Mouse (Mus musculus): Measurements from ENCODE around the gene Tbx10. TPM values are rescaled to one million over a fixed set of nuclear protein-coding genes. Genes with fewer than 3 reads are reported as not detected.

Gene Tbx10
- total RNA-seq, 2 experiments from 2014 or later = not detected

DNA sequence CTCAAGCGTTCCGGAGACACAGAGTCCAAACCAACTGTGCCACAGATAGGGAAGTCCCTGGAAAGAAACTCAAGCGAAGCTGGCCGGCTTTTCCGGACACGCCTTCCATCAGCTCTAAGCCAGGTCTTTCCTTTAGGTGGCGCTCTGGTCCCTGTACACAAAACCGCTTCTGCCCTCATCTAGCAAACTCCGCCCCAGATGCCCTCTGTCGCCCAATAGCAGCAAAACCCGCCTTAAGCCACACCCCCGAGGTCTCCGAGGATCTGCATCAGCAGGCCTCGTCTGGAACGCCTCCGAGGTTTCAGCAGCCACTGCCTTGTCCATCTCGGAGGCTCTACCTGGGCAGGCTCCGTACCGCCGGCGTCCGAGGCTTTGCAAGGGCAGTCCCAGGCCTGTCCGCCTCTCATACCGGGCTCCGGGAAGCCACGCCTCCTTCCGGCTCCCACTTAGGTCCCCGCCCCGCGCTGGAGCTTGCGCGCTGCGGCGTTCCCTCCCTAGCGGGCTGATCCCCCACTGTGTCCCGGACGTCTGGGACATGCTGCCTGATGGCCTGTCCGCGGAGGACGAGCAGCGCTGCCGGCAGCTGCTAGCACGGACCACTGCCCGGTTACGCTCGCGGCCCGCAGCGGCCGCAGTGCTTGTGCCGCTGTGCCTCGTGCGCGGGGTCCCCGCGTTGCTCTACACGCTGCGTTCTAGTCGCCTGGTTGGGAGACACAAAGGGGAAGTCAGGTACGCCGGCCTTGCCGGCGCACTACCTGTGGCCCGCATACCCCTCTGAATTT, 7.8 kb downstream of the Tbx10 start, which contains the start of the genes Nudt8 and Gm49405:
TSS of gene Nudt8 (plus strand) at position 462 of the 782 bp plus-strand sequence.
TSS of gene Gm49405 (plus strand) at position 508 of the 782 bp plus-strand sequence.
- peak; percentile 96 for DNase-seq (ENCODE audit: low spot score)
- intact Hi-C loops (cut with DNase I) = loop anchor here (1.0 kb wide), 1 partner anchor 12 kb away; the partner anchor contains the start of gene Ndufv1

GRCm38 (mm10) chr19:4000949-4001525, 8.5 kb downstream of the Tbx10 start:
- DNase-seq (ENCODE audit: low spot score) = no peak
- intact Hi-C loops (cut with DNase I) = loop anchor here (1.0 kb wide), 1 partner anchor 11 kb away; the partner anchor contains the start of gene Ndufv1

DNA sequence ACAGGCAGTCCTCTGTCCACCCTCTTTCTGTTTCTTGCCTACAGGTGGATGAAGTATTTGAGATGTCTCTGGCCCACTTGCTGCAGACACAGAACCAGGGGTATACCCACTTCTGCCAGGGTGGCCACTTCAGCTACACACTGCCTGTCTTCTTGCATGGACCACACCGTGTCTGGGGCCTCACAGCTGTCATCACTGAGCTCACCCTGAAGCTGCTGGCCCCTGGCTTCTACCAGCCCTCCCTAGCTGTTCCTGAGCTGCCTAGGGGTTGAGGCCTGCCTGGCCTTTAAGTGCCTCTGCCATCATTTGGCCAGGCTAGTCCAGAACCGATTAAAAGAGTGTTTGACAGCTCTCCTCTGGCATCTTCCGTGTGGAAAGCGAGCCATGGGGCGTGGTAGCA, 9.2 kb downstream of the Tbx10 start:
- intact Hi-C loops (cut with DNase I) = no loop called here
- no peak for DNase-seq (ENCODE audit: low spot score)

DNA sequence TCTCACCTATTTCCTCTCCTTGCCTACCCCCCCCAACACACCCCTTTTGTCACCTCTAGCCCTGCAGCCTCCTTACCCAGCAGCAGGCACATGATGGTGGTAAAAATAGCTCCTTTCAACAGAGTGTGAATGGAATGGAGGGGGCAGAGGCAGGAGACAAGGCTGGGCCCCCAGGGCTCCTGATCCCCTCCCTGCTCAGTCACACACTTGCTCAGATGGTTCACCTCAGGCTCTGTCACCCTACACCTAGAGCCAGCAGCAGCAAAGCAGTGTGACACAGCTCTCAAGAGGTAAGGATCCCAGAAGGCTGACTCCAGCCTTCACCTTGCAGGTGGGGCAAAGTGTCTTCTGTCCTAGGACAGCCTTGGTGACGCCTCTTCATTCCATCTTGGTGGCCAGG, 10.6 kb downstream of the Tbx10 start, which contains the start of gene Doc2g:
TSS of gene Doc2g (plus strand) at position 202 of the 400 bp plus-strand sequence.
- intact Hi-C loops (cut with DNase I) = no loop called here
- DNase-seq (ENCODE audit: low spot score) = no peak

GRCm38 (mm10) chr19:4003641-4004040, 11.1 kb downstream of the Tbx10 start:
- intact Hi-C loops (cut with DNase I) = no loop called here
- no peak for DNase-seq (ENCODE audit: low spot score)

GRCm38 (mm10) chr19:4004331-4004730, 11.8 kb downstream of the Tbx10 start:
- intact Hi-C loops (cut with DNase I) = no loop called here
- DNase-seq (ENCODE audit: low spot score) = no peak

DNA sequence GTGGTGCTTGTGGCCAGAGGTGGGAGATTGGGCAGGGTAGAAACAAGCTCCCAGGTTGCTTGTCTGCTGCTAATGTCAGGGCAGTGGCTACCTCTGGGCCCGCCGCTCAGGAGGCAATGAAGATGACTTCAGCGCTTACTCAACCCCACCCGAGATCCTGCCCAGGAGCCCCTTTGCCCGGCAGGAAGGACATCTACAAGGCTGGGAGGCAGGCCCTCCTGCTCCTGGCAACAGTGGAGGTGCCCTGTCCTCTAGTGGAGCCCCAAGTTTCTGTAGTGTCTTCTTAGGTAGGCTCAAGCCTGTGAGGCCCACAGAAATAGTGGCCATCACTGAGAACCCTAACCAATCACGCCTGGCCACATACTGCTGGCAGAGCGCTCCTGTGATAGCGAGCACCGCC, 12.5 kb downstream of the Tbx10 start:
- no peak for DNase-seq (ENCODE audit: low spot score)
- intact Hi-C loops (cut with DNase I) = no loop called here

- DNase-seq (ENCODE audit: low spot score) = no peak
- intact Hi-C loops (cut with DNase I) = no loop called here
Observed at GRCm38 (mm10) chr19:4005971-4006370, 13.4 kb downstream of the Tbx10 start.

GRCm38 (mm10) chr19:4011086-4011485, 18.5 kb downstream of the Tbx10 start:
- DNase-seq (ENCODE audit: low spot score) = no peak
- intact Hi-C loops (cut with DNase I) = no loop called here

- intact Hi-C loops (cut with DNase I) = loop anchor here (1.0 kb wide), 2 partner anchors 12 to 66 kb away; partner anchors contain the start of genes Gm49405 and Nudt8
- DNase-seq (ENCODE audit: low spot score) = peak; percentile 96
Observed at GRCm38 (mm10) chr19:4012432-4013022, 20.0 kb downstream of the Tbx10 start, which contains the start of gene Ndufv1. Ndufv1 (minus strand) TSS chr19:4012806.

- intact Hi-C loops (cut with DNase I) = no loop called here
- DNase-seq (ENCODE audit: low spot score) = no peak
Observed at GRCm38 (mm10) chr19:4013066-4013465, 20.5 kb downstream of the Tbx10 start.

DNA sequence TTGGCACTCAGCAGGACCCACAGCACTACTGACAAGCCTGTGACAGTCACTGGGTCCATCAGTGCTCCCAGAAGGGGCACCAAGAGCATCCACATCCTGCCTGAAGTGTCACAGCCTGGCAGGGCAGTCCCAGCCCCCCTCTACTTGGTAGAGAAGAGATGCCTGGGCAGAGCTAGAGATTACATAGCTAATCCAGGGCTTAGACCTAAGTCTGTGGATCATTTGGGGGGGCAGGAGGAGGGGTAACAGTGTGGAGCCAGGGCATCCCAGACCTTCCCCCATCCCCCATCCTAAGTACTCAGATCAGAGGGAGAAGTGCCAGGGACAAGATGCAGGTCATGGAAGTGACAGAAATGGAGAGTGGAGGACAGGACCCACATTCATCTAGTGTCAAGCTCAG, 22.2 kb downstream of the Tbx10 start:
- intact Hi-C loops (cut with DNase I) = loop anchor here (5.0 kb wide), 1 partner anchor 212 kb away; no protein-coding TSS in a partner anchor

DNA sequence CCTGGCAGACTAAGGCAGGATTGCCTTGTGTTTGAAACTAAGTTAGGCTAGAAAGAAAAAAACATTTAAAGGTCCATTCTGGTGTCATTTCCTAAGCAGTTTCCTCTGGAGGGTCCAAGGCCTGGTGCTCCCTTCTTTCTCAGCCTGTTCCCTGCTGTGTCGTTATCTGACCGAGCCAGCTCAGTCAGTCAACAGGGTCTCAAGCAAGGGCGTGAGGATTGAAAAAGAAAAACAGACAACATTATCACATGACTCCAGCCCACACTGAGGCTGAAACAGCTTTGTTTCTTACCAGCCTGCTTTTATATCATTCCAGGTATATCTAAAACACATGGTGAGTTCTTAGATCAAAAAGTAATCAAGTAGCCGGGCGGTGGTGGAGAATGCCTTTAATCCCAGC, 23.1 kb downstream of the Tbx10 start:
- DNase-seq (ENCODE audit: low spot score) = no peak
- intact Hi-C loops (cut with DNase I) = loop anchor here (5.0 kb wide), 1 partner anchor 212 kb away; no protein-coding TSS in a partner anchor

More for the DNA sequence above, 22.2 kb downstream of the Tbx10 start:
- DNase-seq (ENCODE audit: low spot score) = no peak

- intact Hi-C loops (cut with DNase I) = loop anchor here (5.0 kb wide), 1 partner anchor 209 kb away; no protein-coding TSS in a partner anchor
- no peak for DNase-seq (ENCODE audit: low spot score)
Observed at GRCm38 (mm10) chr19:4017921-4018587, 25.5 kb downstream of the Tbx10 start.

DNA sequence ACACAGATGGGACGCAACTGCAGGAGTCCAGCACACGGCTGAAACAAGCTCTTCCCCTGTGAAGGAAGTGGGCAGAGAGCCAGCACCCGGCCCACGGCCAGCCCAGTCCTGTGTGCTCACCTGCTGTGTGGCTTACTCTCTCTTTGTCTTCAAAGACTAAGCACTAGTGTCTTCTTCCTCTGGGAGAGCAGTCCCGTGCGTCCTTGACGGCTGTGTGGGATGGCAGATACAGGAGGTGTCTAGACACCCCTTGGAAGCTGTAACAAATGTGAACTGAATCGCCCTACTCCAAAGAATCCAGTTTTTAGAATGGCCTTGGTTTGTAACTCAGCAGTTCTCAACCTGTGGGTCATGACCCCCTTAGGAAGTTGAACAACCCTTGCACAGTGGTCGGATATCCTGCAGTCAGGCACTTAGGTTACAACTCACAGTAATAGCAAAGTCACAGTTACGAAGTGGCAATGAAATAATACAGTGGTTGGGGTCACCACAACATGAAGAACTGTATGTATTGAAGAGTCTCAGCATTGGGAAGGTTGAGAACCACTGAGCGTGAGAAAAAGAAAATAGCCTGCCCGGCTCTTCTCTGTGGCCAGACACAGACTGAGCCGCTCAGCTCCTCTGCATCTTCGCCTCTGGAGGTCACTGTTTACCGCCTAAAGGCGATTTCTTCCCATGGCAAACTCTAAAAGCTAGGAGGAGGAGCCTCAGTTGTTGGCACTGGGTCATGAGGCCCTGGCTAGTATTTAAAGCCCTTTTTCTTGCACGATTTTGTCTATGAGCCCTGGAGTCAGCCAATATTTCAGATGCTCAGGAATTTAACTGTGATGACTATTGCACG, 26.4 kb downstream of the Tbx10 start:
- intact Hi-C loops (cut with DNase I) = loop anchor here (1.0 to 5.0 kb wide), 2 partner anchors 29 to 208 kb away; no protein-coding TSS in a partner anchor

GRCm38 (mm10) chr19:4023185-4023584, 30.6 kb downstream of the Tbx10 start:
- intact Hi-C loops (cut with DNase I) = no loop called here

More for the DNA sequence above, 26.4 kb downstream of the Tbx10 start:
- DNase-seq (ENCODE audit: low spot score) = peak; percentile 71

DNA sequence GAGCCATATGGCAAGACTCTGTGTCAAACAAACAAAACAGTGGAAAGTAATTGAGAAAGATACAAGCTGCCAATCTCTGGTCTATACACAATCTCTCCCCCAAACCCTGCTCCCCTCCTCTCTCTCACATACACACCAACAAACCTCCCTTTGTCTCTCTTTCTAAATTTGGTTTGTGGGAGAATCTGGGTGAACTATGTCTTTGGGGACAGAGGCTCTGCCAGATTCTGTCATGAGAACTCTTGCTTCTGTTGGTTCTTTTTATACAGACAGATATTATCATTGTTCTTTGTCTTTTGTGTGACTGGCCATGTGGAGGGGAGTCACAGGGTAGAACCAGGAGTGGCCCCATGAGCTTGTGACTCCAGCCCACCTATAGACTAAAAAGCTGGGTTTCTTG, 35.0 kb downstream of the Tbx10 start:
- intact Hi-C loops (cut with DNase I) = no loop called here
- DNase-seq (ENCODE audit: low spot score) = no peak

More at GRCm38 (mm10) chr19:4023185-4023584, 30.6 kb downstream of the Tbx10 start:
- DNase-seq (ENCODE audit: low spot score) = no peak

GRCm38 (mm10) chr19:4032668-4033067, 40.1 kb downstream of the Tbx10 start:
- intact Hi-C loops (cut with DNase I) = no loop called here
- DNase-seq (ENCODE audit: low spot score) = no peak

DNA sequence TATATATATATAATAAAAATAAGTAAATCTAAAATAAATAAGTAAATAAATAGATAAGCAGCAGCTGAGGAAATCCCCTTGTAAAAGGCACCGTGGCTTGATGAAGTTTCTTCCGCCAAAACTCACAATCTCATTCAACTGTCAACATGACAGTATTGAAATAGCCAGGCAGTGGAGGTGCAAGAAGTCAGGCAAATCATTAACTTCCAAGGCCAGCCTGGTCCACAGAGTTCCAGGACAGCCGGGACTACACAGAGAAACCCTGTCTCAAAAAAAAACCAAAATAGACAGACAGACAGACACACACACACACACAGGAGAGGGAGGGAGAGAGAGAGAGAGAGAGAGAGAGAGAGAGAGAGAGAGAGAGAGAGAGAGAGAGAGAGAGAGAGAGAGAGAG, 40.7 kb downstream of the Tbx10 start:
- intact Hi-C loops (cut with DNase I) = no loop called here
- no peak for DNase-seq (ENCODE audit: low spot score)
